In genomic region chr11:77483510-77484255, GRCm38 (mm10) we compare ENCODE assay signal across 1 mouse cellular context.
TF ChIP-seq lines count a peak whose summit lies in the region.

No protein-coding gene starts in this region.

TF ChIP-seq in MEL, 35 proteins besides CTCF, POLR2A, EP300 and RAD21 (continued from another document):
- TF ChIP-seq SMC3 (IDR thresholded peaks at IDR 0.05; ENCODE audit: low read depth, low read length) (no peak), TBP (IDR thresholded peaks at IDR 0.05; ENCODE audit: low read depth, low read length) (no peak)
